9 mouse cellular contexts compared by ENCODE assay signal in genomic region chr10:78134400-78134799, GRCm38 (mm10). TPM values are rescaled to one million over a fixed set of nuclear protein-coding genes. Genes with fewer than 3 reads are reported as not detected.
DNase-seq lines count a peak whose midpoint lies in the region; ATAC-seq lines count a peak whose summit lies in the region.
"Had no signal": no experiment of that assay in that cellular context is flagged by ENCODE, and none has a peak within 500 bp of the region (broad histone marks: within the 10 kb centered on the region; RNA-seq: fewer than 3 reads in every experiment).

No protein-coding gene starts in this region.

- no peaks in the 10 kb centered on the region for H3K9me3 ChIP-seq in liver, embryonic 12.5 days (replicated peaks)
- H3K9me3 ChIP-seq: embryonic facial prominence, embryonic 12.5 days; hindbrain, embryonic 13.5 days had no signal

- WGBS in liver, embryonic 12.5 days (ENCODE audit: insufficient replicate concordance), result 22% methylated on average over 4 of the region's 4 CpGs

- H3K4me1 ChIP-seq in liver, embryonic 12.5 days, result peaks cover 30% of the 10 kb centered on the region

- intact Hi-C loops in left cerebral cortex, postnatal 10 days (cut with DNase I), result no loop called here

- H3K27me3 ChIP-seq in liver, embryonic 12.5 days (replicated peaks), result peaks cover 8% of the 10 kb centered on the region
- no peaks in the 10 kb centered on the region for H3K27me3 ChIP-seq in splenic B cell, adult 2 months (ENCODE audit: control insufficient read depth, insufficient read depth, low read length, poor library complexity, severe bottlenecking)
- H3K27me3 ChIP-seq: embryonic facial prominence, embryonic 12.5 days had no signal

- no peaks in the 10 kb centered on the region for H3K36me3 ChIP-seq in liver, embryonic 12.5 days
- H3K36me3 ChIP-seq in splenic B cell, adult 2 months (ENCODE audit: control insufficient read depth, insufficient read depth, low read length, poor library complexity, severe bottlenecking), result no peaks in the 10 kb centered on the region
- H3K36me3 ChIP-seq: embryonic facial prominence, embryonic 12.5 days; hindbrain, embryonic 13.5 days had no signal

- peak overlapping the region; percentile 15; the same call in 1 of the 2 replicates for H3K27ac ChIP-seq in liver, embryonic 12.5 days
- H3K27ac ChIP-seq: embryonic facial prominence, embryonic 12.5 days had no signal

- DNase-seq in liver, result no peak
- peak; percentile 19 for DNase-seq in T-cell, adult 2 months (ENCODE audit: low spot score)
- peak; percentile 66 for DNase-seq in splenic B cell, adult 2 months (ENCODE audit: low read depth, low spot score)
- DNase-seq in left cerebral cortex, postnatal 10 days (ENCODE audit: extremely low spot score in 1 of 2, low spot score in 2 of 2), result no peak

- H3K9ac ChIP-seq in liver, embryonic 12.5 days, result no peak overlapping the region
- H3K9ac ChIP-seq: embryonic facial prominence, embryonic 12.5 days; hindbrain, embryonic 13.5 days had no signal

- ATAC-seq in liver, embryonic 12.5 days, result peak; percentile 4; the same call in 1 of the 2 replicates
- ATAC-seq in inflammation-experienced regulatory T-cells, adult 6 months, result peak; percentile 72
- no peak for ATAC-seq in megakaryocyte-erythroid progenitor cell, adult 5-6 weeks (replicated peaks; ENCODE audit: low FRiP score, low TSS enrichment, poor library complexity, severe bottlenecking)

- 0 out of 2 replicates have a peak overlapping the region, but pooled peaks have one; percentile 5 for H3K4me2 ChIP-seq in liver, embryonic 12.5 days

- no peak overlapping the region for H3K4me3 ChIP-seq in liver, embryonic 12.5 days
- H3K4me3 ChIP-seq: embryonic facial prominence, embryonic 12.5 days; hindbrain, embryonic 13.5 days had no signal

RNA-seq across cellular contexts. Expression of gene D10Jhu81e, which starts 35.2 kb away (rescaled TPM):
- polyA plus RNA-seq in liver, embryonic 12.5 days (2016; fragmentation: Nextera tagmentation; extraction: Ambion mirVana), result 17.1 and 19.4 TPM in 2 replicates
- polyA plus RNA-seq in inflammation-experienced regulatory T-cells, adult 6 months (2017; shearing (Covaris generic)), result 10 to 100 TPM in 2 of 3 experiments, 1 to 10 TPM in 1; 7.9 to 44.8 (median 39.6) TPM
- total RNA-seq in left cerebral cortex, postnatal 10 days (2021), result 10 to 100 TPM; 85.0 to 93.0 TPM
- total RNA-seq in megakaryocyte-erythroid progenitor cell, adult 5-6 weeks (2014; fragmentation: Nextera tagmentation), result 42.1 and 48.7 TPM in 2 replicates
- total RNA-seq in megakaryocyte-erythroid progenitor cell, adult 5-6 weeks (2017), result 94.9 and 103 TPM in 2 replicates

RNA-seq across cellular contexts. Expression of gene Pwp2, which starts 50.5 kb away (rescaled TPM):
- polyA plus RNA-seq in liver, embryonic 12.5 days (2016; fragmentation: Nextera tagmentation; extraction: Ambion mirVana), result 23.9 and 25.5 TPM in 2 replicates
- polyA plus RNA-seq in inflammation-experienced regulatory T-cells, adult 6 months (2017; shearing (Covaris generic)), result 10 to 100 TPM in 2 of 3 experiments, 1 to 10 TPM in 1; 7.9 to 13.5 (median 11.9) TPM
- total RNA-seq in left cerebral cortex, postnatal 10 days (2021), result 10 to 100 TPM; 18.5 to 18.7 TPM
- 25.5 and 31.4 TPM in 2 replicates for total RNA-seq in megakaryocyte-erythroid progenitor cell, adult 5-6 weeks (2014; fragmentation: Nextera tagmentation)
- total RNA-seq in megakaryocyte-erythroid progenitor cell, adult 5-6 weeks (2017), result 37.0 and 47.2 TPM in 2 replicates

Comparison
In these comparisons a context has a peak if more than half of its experiments do, and no peak if none do; other contexts are left out.
1. DNase-seq: peak in T-cell, adult 2 months (single experiment) and splenic B cell, adult 2 months (single experiment); none in liver (single experiment) and left cerebral cortex, postnatal 10 days (0 of 2).